Mouse (Mus musculus): ENCODE results near the gene Rreb1. TPM values are rescaled to one million over a fixed set of nuclear protein-coding genes. Genes with fewer than 3 reads are reported as not detected.

The Rreb1 gene
- polyA plus RNA-seq, 1 experiment from 2014 or later: 13.0 TPM

GRCm38 (mm10) chr13:37751154-37751950, 26.8 kb upstream of the Rreb1 start:
- no peak overlapping the region for H3K4me3 ChIP-seq (ENCODE audit: low read length)
- no peaks in the 10 kb centered on the region for H3K9me3 ChIP-seq (replicated peaks; ENCODE audit: control insufficient read depth, low read length)
- no peak overlapping the region for H3K9ac ChIP-seq (ENCODE audit: low read length)
- no peaks in the 10 kb centered on the region for H3K36me3 ChIP-seq (ENCODE audit: control insufficient read depth, insufficient read depth)
- 36% methylated on average over 9 of the region's 9 CpGs for WGBS
- no peak overlapping the region for H3K4me2 ChIP-seq (ENCODE audit: low read depth, low read length)
- H3K27me3 ChIP-seq (ENCODE audit: control insufficient read depth, insufficient read depth, low read length): no peaks in the 10 kb centered on the region
- peaks cover 8% of the 10 kb centered on the region for H3K4me1 ChIP-seq (ENCODE audit: control insufficient read depth, insufficient read depth, low read length)
- ATAC-seq (replicated peaks; ENCODE audit: extremely low read depth, insufficient read depth, low FRiP score): no peak
- no peak overlapping the region for H3K27ac ChIP-seq (ENCODE audit: low read length)

DNA sequence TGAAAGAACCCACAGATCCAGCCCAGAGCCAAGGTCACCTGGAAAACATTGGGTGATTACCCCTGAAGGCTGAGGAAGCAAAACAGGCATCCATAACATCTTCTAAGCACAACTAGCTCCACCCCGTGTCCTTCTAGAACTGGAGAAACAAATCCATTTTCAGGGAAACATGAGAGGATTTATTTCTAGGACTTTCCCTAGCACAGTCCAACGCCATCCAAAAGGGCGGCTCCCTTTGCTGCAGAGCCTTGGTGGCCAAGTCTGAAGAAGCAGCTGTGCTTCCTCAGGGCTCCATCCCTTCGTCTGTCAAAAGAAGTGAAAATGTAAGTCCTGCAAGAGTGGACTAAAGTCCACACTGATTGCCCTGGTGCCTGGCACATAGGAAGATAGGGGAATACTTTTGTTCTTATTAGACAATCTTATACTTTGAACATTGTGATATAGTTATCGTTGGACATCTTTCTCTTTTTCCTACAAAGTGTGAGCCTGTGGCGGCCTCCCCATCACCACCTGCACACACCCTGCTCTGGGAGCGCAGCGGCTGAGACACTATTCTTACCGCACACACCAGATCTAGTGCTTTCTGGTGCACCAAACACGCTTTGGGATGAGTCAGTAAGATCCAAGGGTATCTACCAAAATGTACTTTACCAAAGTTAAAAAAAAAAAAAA, 18.7 kb upstream of the Rreb1 start:
- ATAC-seq (replicated peaks; ENCODE audit: extremely low read depth, insufficient read depth, low FRiP score): no peak
- H3K4me2 ChIP-seq (ENCODE audit: low read depth, low read length): no peak overlapping the region
- H3K36me3 ChIP-seq (ENCODE audit: control insufficient read depth, insufficient read depth): no peaks in the 10 kb centered on the region
- no peaks in the 10 kb centered on the region for H3K27me3 ChIP-seq (ENCODE audit: control insufficient read depth, insufficient read depth, low read length)
- peaks cover 26% of the 10 kb centered on the region for H3K4me1 ChIP-seq (ENCODE audit: control insufficient read depth, insufficient read depth, low read length)
- no peak overlapping the region for H3K27ac ChIP-seq (ENCODE audit: low read length)
- WGBS: 71% methylated on average over 10 of the region's 10 CpGs
- no peaks in the 10 kb centered on the region for H3K9me3 ChIP-seq (replicated peaks; ENCODE audit: control insufficient read depth, low read length)
- H3K4me3 ChIP-seq (ENCODE audit: low read length): no peak overlapping the region
- no peak overlapping the region for H3K9ac ChIP-seq (ENCODE audit: low read length)

DNA sequence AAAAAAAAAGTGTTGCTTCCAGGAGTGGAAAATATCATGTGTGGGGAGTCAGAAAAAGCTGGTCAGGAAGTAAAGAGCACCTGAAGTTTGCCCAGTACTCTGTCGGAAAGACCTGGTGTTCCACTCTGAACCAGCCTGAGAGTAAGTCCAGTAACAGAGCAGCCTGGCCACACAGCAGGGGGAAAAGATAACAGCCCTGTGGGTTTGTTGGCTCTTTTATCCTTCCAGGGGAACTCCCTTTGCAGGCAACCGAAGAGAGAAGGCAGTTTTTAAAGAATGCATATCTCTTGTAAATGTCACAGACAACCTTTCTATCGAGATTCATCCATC, 18.2 kb upstream of the Rreb1 start:
- no peak for ATAC-seq (replicated peaks; ENCODE audit: extremely low read depth, insufficient read depth, low FRiP score)
- Histone ChIP-seq H3K27me3 (ENCODE audit: control insufficient read depth, insufficient read depth, low read length) (no peaks in the 10 kb centered on the region), H3K9me3 (replicated peaks; ENCODE audit: control insufficient read depth, low read length) (no peaks in the 10 kb centered on the region), H3K27ac (ENCODE audit: low read length) (no peak overlapping the region), H3K4me1 (ENCODE audit: control insufficient read depth, insufficient read depth, low read length) (peaks cover 26% of the 10 kb centered on the region), H3K9ac (ENCODE audit: low read length) (no peak overlapping the region), H3K4me2 (ENCODE audit: low read depth, low read length) (no peak overlapping the region), H3K36me3 (ENCODE audit: control insufficient read depth, insufficient read depth) (no peaks in the 10 kb centered on the region), H3K4me3 (ENCODE audit: low read length) (no peak overlapping the region)
- WGBS: 16% methylated on average over 3 of the region's 3 CpGs

DNA sequence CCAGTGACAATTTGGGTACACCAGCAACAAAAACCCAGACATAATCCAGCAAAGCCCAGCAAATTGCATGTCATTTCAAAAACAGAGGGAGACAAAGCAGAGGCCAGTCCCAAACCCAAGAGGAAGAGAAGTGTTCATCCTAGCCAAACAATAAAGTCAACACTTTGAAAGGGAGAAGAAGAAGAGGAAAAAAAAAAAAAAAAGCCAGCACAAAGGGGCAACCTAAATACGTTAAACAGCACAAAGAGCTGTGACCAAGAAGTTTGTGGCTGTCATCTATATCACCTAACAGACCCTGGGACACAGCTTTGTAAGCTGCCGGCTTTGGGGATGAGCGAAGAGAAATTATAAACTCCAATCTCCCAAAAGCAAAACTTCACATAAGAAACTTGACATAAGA, 17.8 kb upstream of the Rreb1 start:
- no peak for ATAC-seq (replicated peaks; ENCODE audit: extremely low read depth, insufficient read depth, low FRiP score)
- Histone ChIP-seq H3K4me3 (ENCODE audit: low read length) (no peak overlapping the region), H3K4me2 (ENCODE audit: low read depth, low read length) (no peak overlapping the region), H3K36me3 (ENCODE audit: control insufficient read depth, insufficient read depth) (no peaks in the 10 kb centered on the region), H3K27me3 (ENCODE audit: control insufficient read depth, insufficient read depth, low read length) (no peaks in the 10 kb centered on the region), H3K9me3 (replicated peaks; ENCODE audit: control insufficient read depth, low read length) (0 out of 2 replicates have a peak, but pooled peaks cover 2% of the 10 kb centered on the region), H3K9ac (ENCODE audit: low read length) (no peak overlapping the region; the same call in 1 of the 2 replicates), H3K4me1 (ENCODE audit: control insufficient read depth, insufficient read depth, low read length) (peaks cover 26% of the 10 kb centered on the region), H3K27ac (ENCODE audit: low read length) (0 out of 2 replicates have a peak overlapping the region, but pooled peaks have one; percentile 0)
- 77% methylated on average over 3 of the region's 3 CpGs for WGBS

DNA sequence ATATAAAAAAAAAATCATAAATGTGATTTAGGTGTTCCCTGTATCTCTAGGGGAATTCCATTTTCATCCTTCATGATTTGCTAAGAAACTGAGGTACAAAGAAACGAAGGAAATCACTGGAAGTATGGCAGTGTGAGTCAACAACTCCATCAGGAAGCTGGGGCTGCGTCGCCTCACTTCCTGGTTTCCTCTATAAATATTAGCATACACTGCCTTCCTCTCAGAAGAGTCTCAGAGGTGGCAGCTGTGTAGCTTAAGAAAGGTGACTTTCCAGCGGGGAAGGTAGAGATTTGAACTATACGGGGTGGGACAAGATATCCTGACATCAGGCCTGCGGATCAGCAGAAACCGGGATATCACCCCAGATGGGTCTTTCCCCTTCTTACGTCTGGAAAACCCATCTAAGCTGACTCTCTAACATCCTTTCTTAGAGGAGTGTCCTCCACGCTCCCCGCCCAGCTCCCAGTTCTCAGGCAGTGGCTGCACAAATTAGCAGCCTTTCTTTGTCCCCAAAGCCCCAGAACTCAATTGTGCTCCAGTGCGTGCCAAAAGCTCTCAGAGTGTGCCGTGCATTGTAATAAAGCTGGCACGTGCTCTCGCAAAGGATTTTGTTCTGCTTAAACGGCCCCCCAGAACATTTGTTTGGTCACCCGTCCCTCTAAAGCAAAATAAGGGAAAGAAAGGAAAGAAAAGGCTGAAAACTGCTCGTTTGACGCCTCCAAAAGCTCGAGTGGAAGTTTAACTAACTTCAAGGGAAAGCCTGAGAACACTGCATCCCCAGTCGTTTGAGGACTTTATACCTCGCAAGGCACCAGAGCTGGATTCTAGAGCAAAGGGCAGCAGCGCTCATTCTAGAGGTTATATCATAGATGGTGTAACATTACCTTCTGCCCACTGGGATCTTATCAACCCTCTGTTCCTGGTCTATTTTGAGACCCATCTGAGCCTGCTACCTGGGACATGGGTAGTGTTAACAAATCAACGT, 17.0 kb upstream of the Rreb1 start:
- Histone ChIP-seq H3K36me3 (ENCODE audit: control insufficient read depth, insufficient read depth) (no peaks in the 10 kb centered on the region; the same call in 1 of the 2 replicates), H3K4me1 (ENCODE audit: control insufficient read depth, insufficient read depth, low read length) (peaks cover 26% of the 10 kb centered on the region), H3K27ac (ENCODE audit: low read length) (peak overlapping the region; percentile 88), H3K9me3 (replicated peaks; ENCODE audit: control insufficient read depth, low read length) (0 out of 2 replicates have a peak, but pooled peaks cover 2% of the 10 kb centered on the region), H3K4me3 (ENCODE audit: low read length) (no peak overlapping the region), H3K27me3 (ENCODE audit: control insufficient read depth, insufficient read depth, low read length) (no peaks in the 10 kb centered on the region), H3K4me2 (ENCODE audit: low read depth, low read length) (peak overlapping the region; percentile 45), H3K9ac (ENCODE audit: low read length) (peak overlapping the region; percentile 48)
- WGBS: 35% methylated on average over 23 of the region's 23 CpGs
- ATAC-seq (replicated peaks; ENCODE audit: extremely low read depth, insufficient read depth, low FRiP score): peak; percentile 79

DNA sequence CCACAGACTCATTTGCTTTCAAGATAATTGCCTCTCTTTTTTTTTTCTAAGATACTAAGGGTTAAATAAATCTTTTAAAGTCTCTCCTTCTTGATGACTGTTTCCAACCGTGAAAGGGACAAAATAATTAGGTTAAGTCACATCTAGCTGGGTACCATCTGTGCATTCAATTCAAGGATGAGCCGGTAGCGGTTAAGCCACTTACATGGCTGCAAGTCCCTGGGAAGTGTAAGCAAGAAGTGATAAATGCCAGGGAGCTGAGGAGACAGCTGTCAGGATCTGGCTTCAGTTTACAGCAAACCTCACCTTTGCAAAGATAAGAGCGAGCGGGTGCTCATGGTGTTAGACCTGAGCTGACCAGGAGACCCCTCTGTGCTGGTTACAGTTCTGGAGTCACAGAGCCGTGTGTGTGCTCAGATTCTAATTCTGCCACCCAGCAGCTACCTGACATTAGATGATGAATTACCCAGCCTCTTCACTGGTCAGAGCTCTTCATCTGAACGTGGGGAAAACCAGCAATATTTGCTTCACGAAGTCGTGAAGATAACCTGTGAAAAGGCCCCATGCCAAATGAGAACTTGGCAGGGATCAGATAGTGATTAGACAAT, 14.3 kb upstream of the Rreb1 start:
- H3K9ac ChIP-seq (ENCODE audit: low read length): no peak overlapping the region
- H3K36me3 ChIP-seq (ENCODE audit: control insufficient read depth, insufficient read depth): no peaks in the 10 kb centered on the region; the same call in 1 of the 2 replicates
- 0 out of 2 replicates have a peak, but pooled peaks cover 2% of the 10 kb centered on the region for H3K9me3 ChIP-seq (replicated peaks; ENCODE audit: control insufficient read depth, low read length)
- no peak for ATAC-seq (replicated peaks; ENCODE audit: extremely low read depth, insufficient read depth, low FRiP score)
- no peak overlapping the region for H3K4me3 ChIP-seq (ENCODE audit: low read length)
- H3K27ac ChIP-seq (ENCODE audit: low read length): no peak overlapping the region
- H3K4me2 ChIP-seq (ENCODE audit: low read depth, low read length): no peak overlapping the region
- peaks cover 26% of the 10 kb centered on the region for H3K4me1 ChIP-seq (ENCODE audit: control insufficient read depth, insufficient read depth, low read length)
- 44% methylated on average over 9 of the region's 9 CpGs for WGBS
- H3K27me3 ChIP-seq (ENCODE audit: control insufficient read depth, insufficient read depth, low read length): no peaks in the 10 kb centered on the region

GRCm38 (mm10) chr13:37769777-37770176, 8.4 kb upstream of the Rreb1 start:
- Histone ChIP-seq H3K27ac (ENCODE audit: low read length) (no peak overlapping the region), H3K4me2 (ENCODE audit: low read depth, low read length) (no peak overlapping the region), H3K36me3 (ENCODE audit: control insufficient read depth, insufficient read depth) (no peaks in the 10 kb centered on the region; the same call in 1 of the 2 replicates), H3K9ac (ENCODE audit: low read length) (no peak overlapping the region), H3K4me1 (ENCODE audit: control insufficient read depth, insufficient read depth, low read length) (0 out of 2 replicates have a peak, but pooled peaks cover 2% of the 10 kb centered on the region), H3K4me3 (ENCODE audit: low read length) (no peak overlapping the region), H3K27me3 (ENCODE audit: control insufficient read depth, insufficient read depth, low read length) (no peaks in the 10 kb centered on the region), H3K9me3 (replicated peaks; ENCODE audit: control insufficient read depth, low read length) (0 out of 2 replicates have a peak, but pooled peaks cover 2% of the 10 kb centered on the region)
- ATAC-seq (replicated peaks; ENCODE audit: extremely low read depth, insufficient read depth, low FRiP score): no peak
- WGBS: 54% methylated on average over 1 of the region's 1 CpGs

DNA sequence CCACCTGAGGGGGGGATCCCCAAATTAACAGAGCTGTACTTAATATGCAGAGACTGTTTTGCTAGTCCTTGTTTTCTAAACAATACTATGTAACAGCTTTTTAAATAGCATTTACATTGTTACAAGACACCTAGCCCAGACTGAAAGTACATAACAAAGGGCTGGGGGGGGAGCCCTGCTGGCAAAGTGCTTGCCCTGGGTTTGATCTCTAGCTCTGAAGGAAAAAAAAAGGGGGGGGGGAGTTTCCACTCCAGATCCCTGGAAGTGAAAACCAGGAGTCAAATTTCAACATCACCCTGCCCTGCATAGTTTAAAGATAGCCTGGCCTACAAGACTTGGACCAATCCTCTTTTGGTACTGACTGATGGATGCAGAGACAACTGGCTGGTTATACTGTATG, 4.7 kb upstream of the Rreb1 start:
- H3K27me3 ChIP-seq (ENCODE audit: control insufficient read depth, insufficient read depth, low read length): 0 out of 2 replicates have a peak, but pooled peaks cover 2% of the 10 kb centered on the region
- no peaks in the 10 kb centered on the region for H3K9me3 ChIP-seq (replicated peaks; ENCODE audit: control insufficient read depth, low read length)
- H3K36me3 ChIP-seq (ENCODE audit: control insufficient read depth, insufficient read depth): no peaks in the 10 kb centered on the region
- H3K4me2 ChIP-seq (ENCODE audit: low read depth, low read length): no peak overlapping the region
- ATAC-seq (replicated peaks; ENCODE audit: extremely low read depth, insufficient read depth, low FRiP score): no peak
- H3K9ac ChIP-seq (ENCODE audit: low read length): no peak overlapping the region
- no peak overlapping the region for H3K27ac ChIP-seq (ENCODE audit: low read length)
- H3K4me1 ChIP-seq (ENCODE audit: control insufficient read depth, insufficient read depth, low read length): peaks cover 5% of the 10 kb centered on the region
- H3K4me3 ChIP-seq (ENCODE audit: low read length): no peak overlapping the region

Measured in heart, embryonic 16.5 days (tissue).